Mouse (Mus musculus): Measurements from ENCODE around the gene Rprd1b. TPM values are rescaled to one million over a fixed set of nuclear protein-coding genes. Genes with fewer than 3 reads are reported as not detected.

Gene Rprd1b
- polyA plus RNA-seq, 1 experiment = 13.6 TPM

GRCm38 (mm10) chr2:158115838-158116453, 87.6 kb downstream of the Rprd1b start:
- 79% methylated on average over 3 of the region's 3 CpGs for WGBS
- H3K4me1 ChIP-seq (ENCODE audit: control insufficient read depth, insufficient read depth, insufficient read length) = peaks cover 2% of the 10 kb centered on the region; the same call in 1 of the 2 replicates
- TF ChIP-seq POLR2A (IDR thresholded peaks at IDR 0.05; ENCODE audit: low read depth, low read length) = no peak
- no peak for TF ChIP-seq CTCF (IDR thresholded peaks at IDR 0.05; ENCODE audit: extremely low read depth, insufficient read depth, insufficient read length, insufficient replicate concordance)
- no peak for DNase-seq (ENCODE audit: low read depth in 1 of 2, low spot score in 2 of 2)
- H3K36me3 ChIP-seq (ENCODE audit: control insufficient read depth, insufficient read depth, low read length) = no peaks in the 10 kb centered on the region
- H3K4me3 ChIP-seq (ENCODE audit: extremely low read depth, insufficient read depth, insufficient read length) = no peak overlapping the region
- H3K27me3 ChIP-seq (ENCODE audit: control insufficient read depth, insufficient read depth, low read length) = no peaks in the 10 kb centered on the region
- no peak overlapping the region for H3K27ac ChIP-seq (ENCODE audit: insufficient read depth, low read length)

GRCm38 (mm10) chr2:158116653-158117052, 88.4 kb downstream of the Rprd1b start:
- Histone ChIP-seq H3K36me3 (ENCODE audit: control insufficient read depth, insufficient read depth, low read length) (no peaks in the 10 kb centered on the region), H3K27ac (ENCODE audit: insufficient read depth, low read length) (no peak overlapping the region), H3K4me1 (ENCODE audit: control insufficient read depth, insufficient read depth, insufficient read length) (peaks cover 2% of the 10 kb centered on the region; the same call in 1 of the 2 replicates), H3K4me3 (ENCODE audit: extremely low read depth, insufficient read depth, insufficient read length) (no peak overlapping the region), H3K27me3 (ENCODE audit: control insufficient read depth, insufficient read depth, low read length) (no peaks in the 10 kb centered on the region)
- TF ChIP-seq CTCF (IDR thresholded peaks at IDR 0.05; ENCODE audit: extremely low read depth, insufficient read depth, insufficient read length, insufficient replicate concordance) = no peak
- no peak for DNase-seq (ENCODE audit: low read depth in 1 of 2, low spot score in 2 of 2)
- 32% methylated on average over 6 of the region's 6 CpGs for WGBS

DNA sequence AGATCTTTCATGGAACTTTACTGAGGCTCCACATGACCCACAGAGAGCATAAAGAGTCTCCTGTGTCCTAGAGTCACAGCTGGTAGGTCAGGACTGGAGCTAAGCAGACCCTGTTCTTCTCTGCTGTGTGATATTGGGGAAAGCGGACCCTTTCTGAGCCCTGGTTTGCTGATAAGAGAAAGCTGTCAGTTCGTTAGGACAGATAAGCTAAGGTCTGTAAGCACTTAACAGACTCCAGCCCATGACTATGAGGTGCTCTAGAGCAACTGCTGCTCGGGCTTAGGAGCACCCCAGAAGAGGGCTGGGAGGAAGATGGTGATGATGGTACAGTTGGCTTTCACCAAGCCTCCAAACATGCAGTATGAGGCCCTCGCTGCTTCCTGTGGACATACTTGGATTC, 90.8 kb downstream of the Rprd1b start:
- H3K27me3 ChIP-seq (ENCODE audit: control insufficient read depth, insufficient read depth, low read length) = no peaks in the 10 kb centered on the region
- 83% methylated on average over 4 of the region's 4 CpGs for WGBS
- TF ChIP-seq CTCF (IDR thresholded peaks at IDR 0.05; ENCODE audit: extremely low read depth, insufficient read depth, insufficient read length, insufficient replicate concordance) (no peak), POLR2A (IDR thresholded peaks at IDR 0.05; ENCODE audit: low read depth, low read length) (no peak)
- H3K4me1 ChIP-seq (ENCODE audit: control insufficient read depth, insufficient read depth, insufficient read length) = peaks cover 2% of the 10 kb centered on the region; the same call in 1 of the 2 replicates
- no peak for DNase-seq (ENCODE audit: low read depth in 1 of 2, low spot score in 2 of 2)
- no peaks in the 10 kb centered on the region for H3K36me3 ChIP-seq (ENCODE audit: control insufficient read depth, insufficient read depth, low read length)
- H3K27ac ChIP-seq (ENCODE audit: insufficient read depth, low read length) = no peak overlapping the region
- H3K4me3 ChIP-seq (ENCODE audit: extremely low read depth, insufficient read depth, insufficient read length) = no peak overlapping the region

GRCm38 (mm10) chr2:158120211-158120610, 91.9 kb downstream of the Rprd1b start:
- DNase-seq (ENCODE audit: low read depth in 1 of 2, low spot score in 2 of 2) = no peak
- 90% methylated on average over 8 of the region's 8 CpGs for WGBS
- Histone ChIP-seq H3K27ac (ENCODE audit: insufficient read depth, low read length) (no peak overlapping the region), H3K4me1 (ENCODE audit: control insufficient read depth, insufficient read depth, insufficient read length) (peaks cover 2% of the 10 kb centered on the region; the same call in 1 of the 2 replicates), H3K36me3 (ENCODE audit: control insufficient read depth, insufficient read depth, low read length) (no peaks in the 10 kb centered on the region), H3K4me3 (ENCODE audit: extremely low read depth, insufficient read depth, insufficient read length) (no peak overlapping the region), H3K27me3 (ENCODE audit: control insufficient read depth, insufficient read depth, low read length) (no peaks in the 10 kb centered on the region)
- TF ChIP-seq POLR2A (IDR thresholded peaks at IDR 0.05; ENCODE audit: low read depth, low read length) = no peak
- no peak for TF ChIP-seq CTCF (IDR thresholded peaks at IDR 0.05; ENCODE audit: extremely low read depth, insufficient read depth, insufficient read length, insufficient replicate concordance)

- Histone ChIP-seq H3K4me3 (ENCODE audit: extremely low read depth, insufficient read depth, insufficient read length) (no peak overlapping the region), H3K27me3 (ENCODE audit: control insufficient read depth, insufficient read depth, low read length) (no peaks in the 10 kb centered on the region), H3K36me3 (ENCODE audit: control insufficient read depth, insufficient read depth, low read length) (no peaks in the 10 kb centered on the region), H3K4me1 (ENCODE audit: control insufficient read depth, insufficient read depth, insufficient read length) (peaks cover 2% of the 10 kb centered on the region; the same call in 1 of the 2 replicates), H3K27ac (ENCODE audit: insufficient read depth, low read length) (no peak overlapping the region)
- no peak for DNase-seq (ENCODE audit: low read depth in 1 of 2, low spot score in 2 of 2)
- TF ChIP-seq CTCF (IDR thresholded peaks at IDR 0.05; ENCODE audit: extremely low read depth, insufficient read depth, insufficient read length, insufficient replicate concordance) (no peak), POLR2A (IDR thresholded peaks at IDR 0.05; ENCODE audit: low read depth, low read length) (no peak)
- 92% methylated on average over 3 of the region's 3 CpGs for WGBS
Measured at GRCm38 (mm10) chr2:158120868-158121267, 92.6 kb downstream of the Rprd1b start.

DNA sequence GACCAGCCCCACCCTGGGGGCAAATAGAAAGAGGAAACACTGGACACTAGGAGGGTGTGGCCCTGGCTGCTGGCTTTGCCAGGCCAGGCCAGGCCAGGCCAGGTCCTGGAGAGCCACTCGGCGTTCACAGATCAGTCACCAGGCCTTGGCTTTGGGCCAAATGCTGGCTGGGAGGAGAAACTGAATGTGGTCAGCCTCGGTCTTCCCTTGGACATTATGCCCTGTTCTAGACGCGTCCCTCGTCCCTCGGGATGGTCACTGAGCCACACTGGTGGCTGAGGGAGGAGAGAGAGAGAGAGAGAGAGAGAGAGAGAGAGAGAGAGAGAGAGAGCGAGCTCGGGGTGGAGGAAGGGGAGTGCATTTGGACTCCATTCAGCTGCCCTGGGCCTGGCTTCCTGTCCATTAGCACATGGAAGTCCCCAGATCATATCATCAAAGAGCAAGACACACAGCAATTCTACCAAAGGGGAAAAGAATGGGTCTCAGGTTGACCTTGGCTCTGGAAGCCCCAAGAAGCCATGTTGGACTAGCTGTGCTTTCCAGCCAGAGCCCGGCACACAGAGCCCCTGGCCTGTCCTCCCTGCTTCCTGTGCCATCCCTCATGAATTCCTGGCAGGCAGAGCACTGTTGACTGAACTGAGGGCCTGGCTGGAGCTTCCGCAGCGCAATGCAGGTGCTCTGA, 93.5 kb downstream of the Rprd1b start:
- Histone ChIP-seq H3K4me3 (ENCODE audit: extremely low read depth, insufficient read depth, insufficient read length) (no peak overlapping the region), H3K27ac (ENCODE audit: insufficient read depth, low read length) (no peak overlapping the region), H3K36me3 (ENCODE audit: control insufficient read depth, insufficient read depth, low read length) (no peaks in the 10 kb centered on the region), H3K4me1 (ENCODE audit: control insufficient read depth, insufficient read depth, insufficient read length) (no peaks in the 10 kb centered on the region), H3K27me3 (ENCODE audit: control insufficient read depth, insufficient read depth, low read length) (no peaks in the 10 kb centered on the region)
- 80% methylated on average over 12 of the region's 12 CpGs for WGBS
- DNase-seq (ENCODE audit: low read depth in 1 of 2, low spot score in 2 of 2) = no peak
- TF ChIP-seq POLR2A (IDR thresholded peaks at IDR 0.05; ENCODE audit: low read depth, low read length) (no peak), CTCF (IDR thresholded peaks at IDR 0.05; ENCODE audit: extremely low read depth, insufficient read depth, insufficient read length, insufficient replicate concordance) (no peak)

GRCm38 (mm10) chr2:158122814-158123213, 94.5 kb downstream of the Rprd1b start:
- TF ChIP-seq CTCF (IDR thresholded peaks at IDR 0.05; ENCODE audit: extremely low read depth, insufficient read depth, insufficient read length, insufficient replicate concordance) = no peak
- TF ChIP-seq POLR2A (IDR thresholded peaks at IDR 0.05; ENCODE audit: low read depth, low read length) = no peak
- Histone ChIP-seq H3K4me1 (ENCODE audit: control insufficient read depth, insufficient read depth, insufficient read length) (no peaks in the 10 kb centered on the region), H3K36me3 (ENCODE audit: control insufficient read depth, insufficient read depth, low read length) (no peaks in the 10 kb centered on the region), H3K27ac (ENCODE audit: insufficient read depth, low read length) (no peak overlapping the region), H3K27me3 (ENCODE audit: control insufficient read depth, insufficient read depth, low read length) (no peaks in the 10 kb centered on the region), H3K4me3 (ENCODE audit: extremely low read depth, insufficient read depth, insufficient read length) (no peak overlapping the region)
- WGBS = 91% methylated on average over 6 of the region's 6 CpGs
- no peak for DNase-seq (ENCODE audit: low read depth in 1 of 2, low spot score in 2 of 2)

Measured in spleen, adult 2 months (tissue).